Mouse (Mus musculus) myocyte (in vitro differentiated cells): Measurements from ENCODE around the gene Catsperd.

Experiments
- CEBPB ChIP-seq: IDR thresholded peaks from 2 replicates; pipeline ENCODE4 v1.6.1; 2011; ENCODE audit warnings: mild to moderate bottlenecking, moderate library complexity; ENCODE audit not compliant: poor library complexity, insufficient read depth, severe bottlenecking
- E2F4 ChIP-seq: IDR thresholded peaks from one replicate; pipeline ENCODE4 v1.6.1; 2011; ENCODE audit warnings: mild to moderate bottlenecking, control low read depth, moderate library complexity; ENCODE audit not compliant: insufficient read depth
- MAX ChIP-seq: IDR thresholded peaks from one replicate; pipeline ENCODE4 v1.6.1; 2011; ENCODE audit warnings: low read depth, mild to moderate bottlenecking, control low read depth
- MYOG ChIP-seq, 3 experiments: IDR thresholded peaks; one replicate each; pipeline ENCODE4 v1.6.1; 2011; ENCODE audit warnings: control low read depth in 2 of 3, low read depth in 2 of 3, mild to moderate bottlenecking in 2 of 3; ENCODE audit not compliant: insufficient read length in 2 of 3, control insufficient read depth in 1 of 3, insufficient read depth in 1 of 3
- POLR2A ChIP-seq: IDR thresholded peaks from one replicate; pipeline ENCODE4 v1.6.1; 2011; ENCODE audit warnings: low read depth, mild to moderate bottlenecking, control low read depth, moderate library complexity; ENCODE audit not compliant: insufficient read length
- POLR2AphosphoS2 ChIP-seq: IDR thresholded peaks from one replicate; pipeline ENCODE4 v1.6.1; 2011; ENCODE audit warnings: low read depth, control low read depth; ENCODE audit not compliant: insufficient read length
- SRF ChIP-seq: IDR thresholded peaks from one replicate; pipeline ENCODE4 v1.6.1; 2011; ENCODE audit warnings: low read depth; ENCODE audit not compliant: control insufficient read depth, insufficient read length
- TCF12 ChIP-seq: IDR thresholded peaks from one replicate; pipeline ENCODE4 v1.6.1; 2011; ENCODE audit warnings: mild to moderate bottlenecking, control low read depth; ENCODE audit not compliant: poor library complexity, insufficient read depth, severe bottlenecking
- TCF3 ChIP-seq: IDR thresholded peaks from one replicate; pipeline ENCODE4 v1.6.1; 2011; ENCODE audit warnings: low read depth, control low read depth; ENCODE audit not compliant: insufficient read length

DNA sequence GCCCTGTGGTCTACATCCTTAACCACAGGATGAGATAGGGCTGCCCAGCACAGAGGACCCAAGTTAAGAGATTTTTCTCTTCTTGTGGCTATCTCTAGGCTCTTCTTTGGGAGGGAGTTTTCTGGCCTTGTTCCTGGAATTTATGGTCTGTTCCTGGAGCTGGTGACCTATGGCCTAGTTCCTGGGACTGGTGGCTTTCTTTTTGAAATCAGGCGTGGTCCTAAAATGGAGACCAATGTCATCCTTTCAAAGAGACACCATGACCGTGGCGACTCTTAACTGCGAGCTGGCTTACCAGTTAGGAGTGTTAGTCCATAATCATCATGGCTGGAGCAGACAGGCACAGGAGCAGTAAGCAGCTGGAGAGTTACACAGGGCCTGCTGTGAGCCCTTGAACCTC is 38.4 kb downstream of the Catsperd start:
- TF ChIP-seq E2F4 (no peak), TCF3 (no peak), POLR2AphosphoS2 (no peak), TCF12 (no peak), POLR2A (no peak), SRF (no peak), MAX (no peak), MYOG (IDR thresholded peaks at IDR 0.05; ENCODE audit: control insufficient read depth in 1 of 3, insufficient read depth in 1 of 3, insufficient read length in 2 of 3, low read depth in 2 of 3) (no peak), CEBPB (no peak)
